Mouse (Mus musculus): ENCODE data around the gene Focad.

- TF ChIP-seq POLR2A (IDR thresholded peaks at IDR 0.05; ENCODE audit: extremely low read depth, insufficient read depth, low read length) (no peak), CTCF (IDR thresholded peaks at IDR 0.05; ENCODE audit: extremely low read depth, insufficient read depth, low read length) (no peak)
These were observed 49.3 kb upstream of the Focad start for GRCm38 (mm10) chr4:88045151-88045550.
